9 mouse cellular contexts compared by ENCODE assay signal in the genomic region with DNA sequence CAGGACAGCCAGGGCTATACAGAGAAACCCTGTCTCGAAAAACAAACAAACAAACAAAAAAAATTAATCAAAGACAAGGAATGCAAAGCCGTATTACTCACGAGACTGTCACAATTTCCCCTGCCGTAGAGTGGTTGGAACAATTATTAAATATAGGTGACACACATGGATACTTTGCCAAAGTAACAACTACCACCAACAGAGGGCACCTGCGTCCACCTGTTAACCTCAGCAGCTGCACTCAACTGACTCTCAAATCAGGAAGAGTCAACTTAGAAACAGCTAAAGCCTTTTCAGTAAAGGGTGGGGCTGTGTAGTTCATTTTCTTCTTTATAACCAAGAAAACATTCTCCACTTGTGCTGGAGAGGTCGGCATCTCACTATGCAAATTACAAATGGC. TPM values are rescaled to one million over a fixed set of nuclear protein-coding genes. Genes with fewer than 3 reads are reported as not detected.
DNase-seq lines count a peak whose midpoint lies in the region; ATAC-seq lines count a peak whose summit lies in the region.
"Had no signal": no experiment of that assay in that cellular context is flagged by ENCODE, and none has a peak within 500 bp of the region (broad histone marks: within the 10 kb centered on the region; RNA-seq: fewer than 3 reads in every experiment).

No protein-coding gene starts in this region.

- H3K36me3 ChIP-seq in intestine, embryonic 16.5 days (ENCODE audit: control insufficient read depth, insufficient read depth, low read length): 0 out of 2 replicates have a peak, but pooled peaks cover 5% of the 10 kb centered on the region

- peak; percentile 61 for DNase-seq in embryo, embryonic 10 days (ENCODE audit: low spot score)
- no peak for DNase-seq in embryo, embryonic 9.5 days (ENCODE audit: extremely low spot score)
- peak; percentile 76 for DNase-seq in A20 (ENCODE audit: low read depth, low spot score)
- DNase-seq in brain, adult 2 months (ENCODE audit: low read depth, low spot score): peak; percentile 59
- DNase-seq in lung, postnatal 36 days: peak; percentile 87
- DNase-seq in right cerebral cortex, postnatal 14 days: no peak

- H3K9me3 ChIP-seq in intestine, embryonic 16.5 days (ENCODE audit: control insufficient read depth, low read length): no peaks in the 10 kb centered on the region
- H3K9me3 ChIP-seq: hindbrain, embryonic 15.5 days had no signal

- 0 out of 2 replicates have a peak, but pooled peaks cover 3% of the 10 kb centered on the region for H3K4me1 ChIP-seq in intestine, embryonic 16.5 days (ENCODE audit: control insufficient read depth, insufficient read depth, low read length)

- 58% methylated on average over 6 of the region's 6 CpGs for WGBS in intestine, embryonic 16.5 days

- H3K4me3 ChIP-seq in intestine, embryonic 16.5 days (ENCODE audit: low read length): no peak overlapping the region
- H3K4me3 ChIP-seq: hindbrain, embryonic 15.5 days had no signal

- no peak overlapping the region for H3K9ac ChIP-seq in intestine, embryonic 16.5 days (ENCODE audit: low read depth, low read length)
- H3K9ac ChIP-seq: hindbrain, embryonic 15.5 days had no signal

- peak; percentile 62; the same call in 1 of the 2 replicates for ATAC-seq in intestine, embryonic 16.5 days
- ATAC-seq in megakaryocyte-erythroid progenitor cell, adult 5-6 weeks (replicated peaks; ENCODE audit: low FRiP score, low TSS enrichment, poor library complexity, severe bottlenecking): no peak

- no peak overlapping the region for H3K4me2 ChIP-seq in intestine, embryonic 16.5 days (ENCODE audit: low read depth, low read length)
- H3K4me2 ChIP-seq: hindbrain, embryonic 15.5 days had no signal

- H3K27ac ChIP-seq in intestine, embryonic 16.5 days (ENCODE audit: low read length): no peak overlapping the region
- H3K27ac ChIP-seq: hindbrain, embryonic 15.5 days had no signal

- no peaks in the 10 kb centered on the region for H3K27me3 ChIP-seq in intestine, embryonic 16.5 days (replicated peaks; ENCODE audit: control insufficient read depth, insufficient read depth, low read length)
- H3K27me3 ChIP-seq: hindbrain, embryonic 15.5 days had no signal

RNA-seq across cellular contexts. Expression of a gene that starts 24.3 kb away (rescaled TPM):
- polyA plus RNA-seq in intestine, embryonic 16.5 days (2015; fragmentation: Nextera tagmentation; extraction: Ambion mirVana): 6.4 and 6.9 TPM in 2 replicates
- total RNA-seq in megakaryocyte-erythroid progenitor cell, adult 5-6 weeks (2014; fragmentation: Nextera tagmentation): 13.0 and 19.0 TPM in 2 replicates
- 11.2 and 23.9 TPM in 2 replicates for total RNA-seq in megakaryocyte-erythroid progenitor cell, adult 5-6 weeks (2017)

Comparison
In these comparisons a context has a peak if more than half of its experiments do, and no peak if none do; other contexts are left out.
1. DNase-seq: peak in embryo, embryonic 10 days (single experiment), A20 (single experiment), brain, adult 2 months (single experiment) and lung, postnatal 36 days (single experiment); none in embryo, embryonic 9.5 days (single experiment) and right cerebral cortex, postnatal 14 days (single experiment).